Mouse (Mus musculus) common myeloid progenitor, adult 5-6 weeks (primary cell): Measurements from ENCODE around the gene Os9. TPM values are rescaled to one million over a fixed set of nuclear protein-coding genes. Genes with fewer than 3 reads are reported as not detected.
"Not testable (repeated sequence)": the region's sequence is repeated elsewhere in the genome, so short reads cannot be mapped to it uniquely, and the experiment has no call there.

Experiments used
- ATAC-seq: replicated peaks from 2 replicates; pipeline ENCODE4 v1.8.0; 2016; ENCODE audit warnings: low read depth, mild to moderate bottlenecking, moderate TSS enrichment, inconsistent platforms; ENCODE audit not compliant: poor library complexity, severe bottlenecking
- total RNA-seq: library from RNA; stranded (forward); fragments of 200-1000, 187-1606 nt; gene quantifications from 2 replicates; pipeline ENCODE4 v1.2.3, GENCODE M21; 2017

Os9 gene
- total RNA-seq, 1 experiment from 2014 or later = 159 TPM

DNA sequence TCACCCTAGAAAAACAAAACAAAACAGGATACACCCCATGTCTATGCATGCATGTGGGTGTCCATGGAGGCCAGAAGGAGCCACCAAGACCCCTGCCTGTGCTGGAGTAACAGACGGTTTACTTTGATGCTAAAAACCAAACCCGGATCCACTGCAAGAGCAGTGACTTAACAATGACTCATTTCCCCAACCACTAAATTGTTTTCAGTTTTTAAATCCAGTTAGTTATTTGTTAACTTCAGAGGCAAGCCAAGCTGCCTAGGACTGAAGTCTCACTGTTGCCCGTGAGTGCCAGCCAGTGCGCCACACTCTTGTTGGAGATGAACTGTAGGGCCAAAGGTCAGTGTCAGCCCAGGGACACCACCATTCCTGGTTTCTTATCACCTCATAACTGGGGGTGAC lies 29.5 kb upstream of the Os9 start:
- 0 out of 2 replicates have a peak, but pooled peaks have one; percentile 22 for ATAC-seq

DNA sequence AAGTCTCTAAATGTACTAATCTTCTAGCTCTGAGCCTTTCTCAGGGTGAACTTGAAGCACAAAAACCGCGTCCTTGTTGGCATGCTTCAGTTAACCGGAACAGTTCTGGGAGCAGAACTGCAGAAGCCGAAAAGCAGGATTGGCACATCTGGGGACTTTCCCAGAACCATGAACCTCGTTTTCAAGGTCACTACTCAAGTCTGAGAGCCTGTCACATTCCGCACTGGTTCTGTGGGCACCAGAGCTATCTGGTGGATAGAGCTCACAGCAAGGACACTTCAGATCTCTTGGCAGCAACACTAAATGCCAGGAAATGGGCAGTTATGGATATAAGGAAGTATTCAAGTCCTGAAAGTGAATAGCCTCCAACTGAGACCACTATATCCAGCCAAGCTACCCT lies 26.2 kb upstream of the Os9 start:
- no peak for ATAC-seq

DNA sequence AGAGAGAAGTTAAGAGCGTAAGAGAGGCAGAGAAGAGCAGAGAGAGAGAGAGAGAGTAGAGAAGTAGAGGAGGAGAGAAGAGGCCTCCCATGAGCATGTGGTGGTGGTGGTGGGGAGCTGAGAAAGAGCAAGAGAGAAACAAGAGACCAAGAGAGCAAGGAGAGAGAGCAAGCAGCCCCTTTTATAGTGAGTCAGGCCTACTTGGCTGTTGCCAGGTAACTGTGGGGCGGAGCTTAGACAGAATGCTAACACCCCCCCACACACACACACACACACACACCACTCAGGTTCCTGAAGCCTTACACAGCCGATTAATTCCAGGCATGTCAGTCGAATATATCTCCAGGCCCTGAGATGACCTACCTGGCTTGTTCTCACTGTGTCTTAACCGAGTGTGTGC lies 24.4 kb upstream of the Os9 start:
- ATAC-seq = no peak

DNA sequence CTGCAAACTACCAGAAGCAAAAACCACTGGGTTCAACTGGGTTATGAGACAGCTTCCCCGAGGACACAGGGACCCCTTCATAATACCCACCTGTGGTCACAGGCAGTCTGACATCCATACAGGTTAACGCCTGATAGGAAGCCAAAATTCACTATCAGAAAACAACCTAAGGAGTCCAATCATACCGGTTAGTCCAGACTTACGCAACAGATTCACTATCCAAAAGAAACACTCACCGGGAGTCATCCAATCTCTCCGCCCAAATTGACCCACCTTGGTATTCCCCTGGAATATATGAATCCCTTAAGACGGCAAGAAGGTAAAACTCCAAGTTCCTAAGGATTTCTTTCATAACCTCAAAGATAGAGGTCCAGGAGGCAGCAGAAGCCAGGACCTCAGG lies 23.6 kb upstream of the Os9 start:
- no peak for ATAC-seq

DNA sequence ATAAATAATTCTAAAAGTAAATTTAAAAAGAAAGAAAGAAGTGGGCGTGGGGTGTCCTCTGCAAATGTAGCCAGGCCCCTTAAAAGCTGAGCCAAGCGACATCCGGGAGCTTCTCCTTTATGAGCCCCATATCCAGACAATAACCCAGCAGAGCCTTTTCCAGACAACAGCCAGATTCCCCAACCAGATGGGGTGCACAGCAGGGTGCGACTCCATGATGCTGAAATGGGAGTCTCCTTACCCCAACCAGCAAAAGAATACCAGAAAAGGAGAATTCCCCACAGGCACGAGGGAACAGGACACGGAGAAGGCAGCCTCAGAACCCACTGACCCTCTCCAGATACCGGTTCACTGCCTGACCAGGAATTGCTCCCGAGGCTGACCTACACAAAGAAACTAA lies 22.3 kb upstream of the Os9 start:
- ATAC-seq = no peak

DNA sequence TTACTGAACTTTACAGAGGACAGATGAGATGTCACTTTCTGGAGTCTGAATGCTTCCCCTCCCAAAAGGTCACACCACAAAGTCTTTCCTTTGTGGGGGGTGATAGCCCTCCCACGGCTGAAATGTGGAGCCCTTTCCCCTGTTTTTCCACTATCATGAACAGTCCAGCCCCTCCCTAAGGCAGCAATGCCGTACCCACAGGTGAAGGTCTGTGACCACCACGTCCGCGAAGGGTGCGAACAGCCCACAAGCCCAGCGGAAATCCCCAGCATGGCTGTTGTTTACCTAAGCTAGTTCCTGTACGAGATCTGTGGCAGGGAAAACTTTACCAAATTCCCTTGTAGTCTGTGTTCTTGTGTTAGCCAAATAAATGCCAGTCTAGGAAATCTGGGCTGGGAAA lies 20.6 kb upstream of the Os9 start:
- 0 out of 2 replicates have a peak, but pooled peaks have one; percentile 15 for ATAC-seq

DNA sequence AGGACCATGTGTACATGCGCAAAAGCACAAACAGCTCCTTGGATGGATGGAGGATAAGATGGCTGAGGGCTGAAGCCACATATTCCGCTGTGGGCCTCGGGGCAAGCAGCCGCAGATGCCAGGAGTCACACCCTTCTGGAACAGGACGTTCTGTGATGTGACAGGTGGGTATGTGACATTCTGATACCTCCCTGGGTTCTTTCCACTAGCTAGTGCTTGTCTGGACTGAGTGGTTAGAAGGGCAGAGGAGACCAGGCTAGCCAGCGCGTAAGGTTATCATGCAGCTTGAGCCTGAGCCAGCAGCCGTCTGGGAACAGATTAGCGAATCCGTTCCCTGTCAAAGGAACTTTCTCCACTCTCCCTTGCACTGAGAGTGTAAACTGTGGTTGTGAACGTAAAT lies 20.0 kb upstream of the Os9 start:
- ATAC-seq = no peak

DNA sequence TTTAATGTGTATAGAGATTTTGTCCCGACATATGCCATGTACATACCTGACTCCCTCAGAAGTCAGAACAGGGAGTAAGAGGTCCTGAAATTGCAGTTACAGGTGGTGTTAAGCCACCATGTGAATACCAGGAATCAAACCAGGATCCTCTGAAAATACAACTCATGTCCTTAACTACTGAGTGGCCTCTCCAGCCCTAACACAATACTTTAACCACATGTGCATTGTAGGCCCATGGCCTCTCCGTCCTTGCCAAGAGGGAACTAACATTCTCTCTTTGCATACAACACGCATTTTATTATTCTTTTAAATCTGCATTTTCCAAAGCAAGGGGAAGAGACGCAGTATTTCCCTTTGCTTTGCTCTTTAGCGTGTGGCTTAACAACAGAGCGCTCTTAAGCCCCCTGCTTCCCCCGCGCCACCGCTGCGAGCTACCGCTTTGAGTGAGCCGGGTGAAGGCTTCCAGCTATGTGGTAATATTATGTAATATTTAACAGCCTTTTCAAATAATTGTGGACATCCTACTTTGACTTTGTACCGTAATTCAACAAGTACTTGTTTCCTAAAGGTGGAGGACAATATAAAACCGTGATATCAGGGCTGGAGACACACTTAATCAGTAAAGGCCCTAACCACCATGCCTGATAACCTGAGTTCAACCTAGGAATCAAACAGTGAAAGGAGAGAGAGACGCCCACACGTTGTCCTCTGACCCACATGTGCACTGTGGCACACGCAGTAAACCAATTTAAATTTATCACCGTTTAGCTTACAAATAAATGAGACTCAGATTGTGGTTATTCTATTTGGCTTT lies 17.6 kb upstream of the Os9 start:
- no peak for ATAC-seq

DNA sequence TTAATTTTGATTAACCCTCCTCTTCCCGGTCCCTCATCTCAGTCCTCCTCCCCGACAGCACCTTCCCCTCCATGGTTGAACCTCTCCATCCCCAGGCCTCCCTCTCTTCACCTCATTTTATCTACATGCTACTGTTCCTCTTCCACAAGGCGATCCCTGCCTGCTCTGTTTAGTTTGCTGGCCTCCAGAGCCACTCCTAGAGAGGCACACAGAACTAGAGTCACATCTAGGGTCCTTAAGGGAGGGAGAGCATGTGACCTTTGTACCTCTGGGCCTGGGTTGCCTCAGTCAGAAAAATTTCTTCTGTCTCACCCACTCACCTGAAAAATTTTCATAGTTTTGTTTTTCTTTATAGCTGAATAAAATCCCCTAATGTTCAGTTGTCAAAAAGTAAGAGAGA lies 17.0 kb upstream of the Os9 start:
- no peak for ATAC-seq

DNA sequence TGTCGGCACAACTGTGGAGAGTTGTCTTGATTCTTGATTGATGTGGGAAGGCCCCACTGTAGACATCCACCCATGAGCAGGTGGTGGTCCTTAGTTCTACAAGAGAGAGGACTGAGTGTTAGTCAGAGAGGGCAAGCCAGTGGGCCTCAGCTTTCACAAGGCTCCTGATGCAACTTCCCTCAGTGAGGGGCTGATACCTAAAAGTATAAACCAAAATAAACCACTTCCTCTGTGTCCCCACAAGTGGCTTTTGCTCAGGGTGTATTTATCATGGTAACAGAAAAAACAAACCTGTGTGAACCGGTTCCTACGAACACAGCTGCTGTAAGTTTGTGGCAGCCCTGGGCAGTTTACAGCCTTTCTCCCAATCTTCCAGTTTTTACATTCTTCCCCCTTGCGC lies 15.6 kb upstream of the Os9 start:
- peak; percentile 80 for ATAC-seq

DNA sequence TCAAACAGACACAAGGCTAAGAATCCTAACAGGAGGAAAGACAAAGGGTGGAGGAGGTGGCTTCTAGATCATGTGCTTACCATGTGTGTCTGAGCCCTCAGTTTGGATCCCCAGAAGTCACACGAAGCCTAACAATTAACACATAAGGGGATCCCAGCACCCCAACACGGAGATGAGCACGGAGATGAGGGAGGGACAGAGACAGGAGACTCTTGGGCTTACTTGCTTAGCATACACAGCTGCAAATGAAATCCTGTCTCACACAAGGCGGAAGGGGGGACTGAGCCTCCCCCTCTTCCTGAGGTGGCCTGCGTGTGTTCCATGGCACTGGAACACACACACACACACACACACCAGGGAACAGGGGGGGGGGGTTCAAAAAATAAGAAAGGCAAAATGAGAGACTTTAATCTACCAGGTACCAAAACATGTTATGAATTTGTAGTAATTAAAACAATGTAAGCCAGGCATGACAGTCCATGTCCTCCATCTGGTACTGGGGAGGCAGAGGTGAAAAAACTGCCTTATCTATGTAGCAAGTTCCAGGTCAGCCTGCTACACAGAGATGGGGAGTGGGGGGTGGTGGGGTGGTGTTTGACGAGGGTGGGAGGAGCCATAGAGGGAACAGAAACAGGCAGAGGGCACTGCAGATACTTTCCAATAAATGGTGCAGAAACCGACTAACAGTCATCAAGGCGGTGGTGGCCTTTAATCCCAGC lies 14.3 kb upstream of the Os9 start:
- ATAC-seq = peak; percentile 63

DNA sequence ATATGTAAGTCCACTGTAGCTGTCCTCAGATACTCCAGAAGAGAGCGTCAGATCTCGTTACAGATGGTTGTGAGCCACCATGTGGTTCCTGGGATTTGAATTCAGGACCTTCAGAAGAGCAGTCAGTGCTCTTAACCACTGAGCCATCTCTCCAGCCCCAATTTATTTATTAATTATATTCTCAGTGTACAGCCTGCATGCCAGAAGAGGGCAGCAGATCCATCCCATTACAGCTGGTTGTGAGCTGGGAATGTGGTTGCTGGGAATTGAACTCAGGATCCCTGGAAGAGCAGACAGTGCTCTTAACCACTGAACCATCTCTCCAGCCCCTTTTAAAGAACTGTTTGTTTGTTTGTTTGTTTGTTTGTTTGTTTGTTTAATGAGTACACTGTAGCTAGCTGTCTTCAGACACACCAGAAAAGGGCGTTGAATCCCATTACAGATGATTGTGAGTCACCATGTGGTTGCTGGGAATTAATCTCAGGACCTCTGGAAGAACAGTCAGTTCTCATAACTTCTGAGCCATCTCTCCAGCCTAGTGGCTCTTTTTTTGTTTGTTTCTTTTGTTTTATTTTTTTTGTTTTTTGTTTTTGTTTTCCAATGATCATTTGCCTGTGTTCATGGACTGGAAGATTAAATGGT lies 13.6 kb upstream of the Os9 start:
- ATAC-seq = not testable (repeated sequence)

DNA sequence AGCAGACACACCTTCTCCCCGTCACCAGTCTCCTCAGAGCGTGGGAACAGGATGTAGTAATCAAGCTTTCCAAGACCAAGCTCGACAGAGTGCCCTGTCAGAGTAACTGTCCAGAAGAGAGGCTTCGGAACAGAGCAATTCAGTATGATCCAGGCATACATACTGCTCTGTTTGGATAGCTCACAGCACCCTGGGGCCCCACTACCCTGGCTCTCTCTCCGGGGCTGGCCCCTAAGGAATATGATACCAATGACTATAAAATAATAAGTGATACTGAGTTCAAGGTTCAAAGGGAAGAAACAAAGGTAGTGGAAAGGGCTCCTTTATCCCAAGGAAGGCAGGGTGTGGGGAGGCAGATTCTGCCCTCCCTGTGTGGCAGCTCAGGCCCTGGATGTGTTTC lies 11.5 kb upstream of the Os9 start:
- ATAC-seq = no peak

DNA sequence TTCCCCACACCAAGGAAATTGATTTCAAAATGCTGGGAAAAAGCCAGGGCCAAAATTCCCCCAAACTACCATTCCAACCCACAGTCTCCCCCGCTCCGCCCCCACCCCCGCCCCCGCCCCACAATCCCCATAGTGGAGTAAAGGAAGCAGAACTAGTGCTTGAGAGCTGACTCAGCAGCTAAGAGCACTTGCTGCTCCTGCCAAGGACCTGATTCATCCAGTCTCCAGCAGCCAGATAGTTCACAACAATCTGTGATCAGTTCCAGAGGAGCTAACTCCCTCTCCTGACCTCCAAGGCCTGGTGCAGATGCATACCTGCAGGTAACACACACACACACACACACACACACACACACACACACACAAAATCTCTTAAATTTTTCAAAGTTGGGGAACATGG lies 8.5 kb upstream of the Os9 start:
- no peak for ATAC-seq

DNA sequence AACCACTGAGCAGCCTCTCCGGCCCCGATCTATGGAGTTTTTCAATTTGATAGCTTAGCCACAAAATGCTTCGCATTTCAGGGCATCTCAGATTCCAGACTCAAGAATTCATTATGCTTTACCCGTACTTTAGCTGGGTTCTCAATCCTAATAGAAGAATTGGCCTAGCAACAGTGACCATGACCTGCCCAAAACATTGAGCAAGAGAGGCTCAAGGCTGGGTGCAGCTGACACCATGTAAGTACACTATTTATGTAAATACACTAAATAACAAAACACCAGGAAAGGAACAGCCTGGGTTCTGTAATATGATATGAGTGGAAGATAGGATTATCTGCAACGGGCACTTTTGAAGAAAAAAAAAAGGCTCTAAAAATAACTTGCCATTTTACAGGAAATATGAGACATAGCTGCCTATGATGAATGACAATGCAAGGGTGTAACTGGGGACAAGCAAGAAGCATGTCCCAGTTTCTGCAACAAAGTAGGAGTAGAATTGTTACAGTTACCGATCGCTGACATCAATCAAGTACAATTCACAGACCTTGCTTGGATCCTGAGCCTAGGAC lies 6.9 kb upstream of the Os9 start:
- ATAC-seq = 0 out of 2 replicates have a peak, but pooled peaks have one; percentile 3

DNA sequence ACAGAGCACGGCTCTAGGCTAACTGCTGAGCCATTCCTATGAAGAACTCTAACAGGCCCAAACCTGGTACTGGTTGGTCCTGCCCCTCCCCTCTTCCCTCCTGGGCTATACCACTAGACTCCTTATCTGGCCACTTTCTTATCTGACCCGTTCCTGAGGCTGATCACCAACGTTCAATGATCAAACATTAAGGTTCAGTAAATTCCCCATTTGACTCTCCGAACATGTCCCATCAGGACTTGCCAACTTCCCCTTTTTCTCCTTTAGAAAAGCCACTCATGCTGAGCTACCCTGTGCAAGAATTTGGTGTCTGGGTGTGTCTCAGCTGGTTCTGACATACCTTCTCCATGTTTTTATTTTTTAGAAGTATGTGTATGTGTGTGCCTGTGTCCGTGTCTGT lies 5.6 kb upstream of the Os9 start:
- ATAC-seq = peak; percentile 44

DNA sequence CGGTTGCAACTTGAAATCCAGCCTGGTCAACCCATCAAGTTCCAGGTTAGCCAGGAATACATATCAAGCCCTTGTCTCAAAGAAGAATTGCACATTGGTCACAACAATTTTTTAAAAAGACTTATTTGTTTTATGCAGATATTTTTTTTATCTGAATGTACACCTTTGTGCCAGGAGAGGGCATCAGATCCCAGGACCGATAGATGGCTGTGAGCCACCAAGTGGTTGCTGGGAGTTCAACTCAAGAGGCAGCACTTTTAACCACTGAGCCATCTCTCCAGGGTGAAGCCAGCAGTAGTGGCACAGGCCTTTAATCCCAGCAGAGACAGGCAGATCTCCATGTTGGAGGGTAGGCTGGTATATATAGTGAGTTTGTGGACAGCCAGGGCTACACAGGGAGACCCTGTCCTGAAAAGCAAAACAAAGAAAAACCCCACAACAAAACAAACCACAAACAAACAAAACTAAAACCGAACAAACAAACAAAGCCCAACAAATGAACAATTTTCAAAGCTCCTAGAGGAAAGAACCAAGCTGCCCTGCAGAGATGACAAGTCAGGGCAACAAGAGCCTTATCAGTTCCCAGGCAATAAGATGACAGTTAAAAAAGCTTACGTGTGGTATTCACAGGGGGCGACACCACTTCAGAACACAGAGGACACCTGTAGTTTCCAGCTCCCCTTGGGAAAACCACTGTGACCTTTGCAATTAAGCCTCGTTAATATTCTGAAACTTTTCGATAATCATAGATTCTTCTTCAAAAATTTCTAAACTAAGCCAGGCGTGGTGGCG lies 4.5 kb upstream of the Os9 start:
- ATAC-seq = peak; percentile 21; the same call in 1 of the 2 replicates

DNA sequence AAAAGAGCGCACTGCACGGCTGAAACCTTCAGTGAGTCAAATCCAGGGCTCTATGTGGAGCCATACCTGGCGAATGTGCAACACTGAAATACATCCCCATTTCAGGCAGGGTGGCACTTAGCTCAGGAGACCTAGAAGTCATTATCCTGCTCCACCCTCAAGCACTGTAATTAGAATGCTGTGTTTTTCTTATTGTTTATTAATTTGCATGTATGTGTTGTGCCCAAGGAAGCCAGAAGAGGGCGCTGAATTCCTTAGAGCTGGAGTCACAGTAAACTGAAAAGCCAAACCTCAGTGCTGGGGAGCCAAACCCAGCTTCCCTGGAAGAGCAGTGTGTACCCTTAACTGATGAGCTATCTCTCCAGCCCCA lies 2.5 kb upstream of the Os9 start:
- peak; percentile 28 for ATAC-seq

DNA sequence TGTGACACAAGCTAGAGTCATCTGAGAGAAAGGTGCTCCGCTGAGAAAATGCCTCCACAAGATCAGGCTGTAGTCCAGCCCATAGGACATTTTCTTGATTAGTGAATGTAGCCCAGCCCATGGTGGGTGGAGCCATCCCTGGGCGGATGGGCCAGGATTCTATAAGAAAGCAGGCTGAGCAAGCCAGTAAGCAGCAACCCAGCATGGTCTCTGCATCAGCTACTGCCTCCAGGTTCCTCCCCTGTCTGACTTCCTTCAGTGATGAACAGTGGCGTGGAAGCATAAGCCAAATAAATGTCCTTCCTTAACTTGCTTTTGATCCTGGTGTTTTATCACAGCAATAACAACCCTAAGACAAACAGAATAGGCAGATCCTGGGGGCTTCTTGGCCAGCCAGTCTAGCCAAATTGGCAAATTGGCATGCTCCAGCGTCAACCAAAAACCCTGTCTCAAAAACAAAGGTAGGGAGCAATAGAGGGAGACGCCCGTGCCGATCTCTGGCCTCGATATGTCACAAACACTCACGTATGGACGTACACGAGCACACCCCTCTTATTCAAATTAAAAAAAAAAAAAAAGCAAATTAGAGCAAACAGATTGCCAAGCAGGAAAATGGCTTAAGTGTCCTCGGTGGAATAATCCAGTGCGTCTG lies 2.0 kb upstream of the Os9 start:
- ATAC-seq = no peak

DNA sequence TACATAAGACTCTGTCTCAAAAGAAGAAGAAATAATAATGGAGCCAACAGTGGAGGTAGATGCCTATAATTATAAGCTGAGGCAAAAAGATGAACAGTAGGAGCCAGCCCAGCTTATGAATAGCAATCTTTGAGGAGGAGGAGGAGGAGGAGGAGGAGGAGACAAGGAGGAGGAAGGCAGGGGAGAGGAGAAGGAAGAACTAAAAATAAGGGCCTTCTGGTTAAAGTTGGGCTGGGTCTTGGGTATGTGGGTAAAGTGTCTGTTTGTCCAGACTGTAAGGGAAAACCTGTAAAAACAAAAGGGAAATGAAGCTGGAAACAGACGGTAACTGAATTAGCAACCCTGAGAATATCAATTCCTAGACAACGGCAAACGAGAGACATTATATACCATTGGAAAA lies 1.1 kb upstream of the Os9 start:
- no peak for ATAC-seq
